Mouse (Mus musculus) lung, postnatal 14 days (tissue): ENCODE results near the gene Defb13.
"Not testable (repeated sequence)": the region's sequence is repeated elsewhere in the genome, so short reads cannot be mapped to it uniquely, and the experiment has no call there.

Experiments
- DNase-seq: peaks from one replicate; pipeline ENCODE4 v3.0.0; 2021

The Defb13 gene

GRCm38 (mm10) chr8:21946462-21946861, at the start of gene Defb13:
Defb13 (plus strand) TSS chr8:21946762.
- DNase-seq = no peak

- not testable (repeated sequence) for DNase-seq
Observed at GRCm38 (mm10) chr8:21906290-21906689, 40.3 kb upstream of the Defb13 start, which contains the start of gene Defb11. Defb11 (minus strand) TSS chr8:21906412.

- no peak for DNase-seq
Observed at GRCm38 (mm10) chr8:21911931-21912330, 34.6 kb upstream of the Defb13 start.

- no peak for DNase-seq
Observed at GRCm38 (mm10) chr8:21912554-21912953, 34.0 kb upstream of the Defb13 start.

GRCm38 (mm10) chr8:21915625-21916024, 30.9 kb upstream of the Defb13 start:
- DNase-seq = no peak

GRCm38 (mm10) chr8:21930754-21931153, 15.8 kb upstream of the Defb13 start:
- DNase-seq = not testable (repeated sequence)

- DNase-seq = no peak
Observed at GRCm38 (mm10) chr8:21932610-21933009, 14.0 kb upstream of the Defb13 start, which contains the start of gene Defb15. Defb15 (minus strand) TSS chr8:21932710.

- not testable (repeated sequence) for DNase-seq
Observed at GRCm38 (mm10) chr8:21938052-21938451, 8.5 kb upstream of the Defb13 start, which contains the start of gene Defb35. Defb35 (plus strand) TSS chr8:21938352.

- no peak for DNase-seq
Observed at GRCm38 (mm10) chr8:21947311-21948017, 902 bp downstream of the Defb13 start.

- peak; percentile 19 for DNase-seq
Observed at GRCm38 (mm10) chr8:21955321-21955720, 8.8 kb downstream of the Defb13 start.

- DNase-seq = no peak
Observed at GRCm38 (mm10) chr8:21956336-21956735, 9.8 kb downstream of the Defb13 start.

GRCm38 (mm10) chr8:21958414-21958813, 11.9 kb downstream of the Defb13 start, which contains the start of gene Fam90a1a:
Fam90a1a (plus strand) TSS chr8:21958714.
- no peak for DNase-seq

- DNase-seq = no peak
Observed at GRCm38 (mm10) chr8:21966646-21967045, 20.1 kb downstream of the Defb13 start.

- no peak for DNase-seq
Observed at GRCm38 (mm10) chr8:21969475-21969874, 22.9 kb downstream of the Defb13 start, which contains the start of gene Ccdc70. Ccdc70 (plus strand) TSS chr8:21969775.

GRCm38 (mm10) chr8:21978193-21978592, 31.6 kb downstream of the Defb13 start:
- no peak for DNase-seq

GRCm38 (mm10) chr8:21981664-21982337, 35.2 kb downstream of the Defb13 start:
- DNase-seq = no peak

- DNase-seq = peak; percentile 37
Observed at GRCm38 (mm10) chr8:21992184-21992583, 45.6 kb downstream of the Defb13 start.

GRCm38 (mm10) chr8:21995181-21995580, 48.6 kb downstream of the Defb13 start:
- DNase-seq = no peak
